Mouse (Mus musculus) heart, embryonic 12.5 days (tissue): ENCODE data around the gene Rgs17. TPM values are rescaled to one million over a fixed set of nuclear protein-coding genes. Genes with fewer than 3 reads are reported as not detected.
A peak's percentile ranks its signal among the peaks of the same experiment; 100 is the strongest.
"Not testable (repeated sequence)": the region's sequence is repeated elsewhere in the genome, so short reads cannot be mapped to it uniquely, and the experiment has no call there.

Source experiments
- ATAC-seq: fragments of 200-750 bp; cut with Nextera tagmentation; 2 replicates; pipeline ENCODE4 v1.8.0; 2017; ENCODE audit warnings: moderate TSS enrichment, moderate library complexity; ENCODE audit not compliant: insufficient number of reproducible peaks, low FRiP score
- H3K27ac ChIP-seq: fragments of 300-500 bp; sonication (generic); 2 replicates; pipeline ENCODE4 v1.5.1; 2016; ENCODE audit warnings: mild to moderate bottlenecking, moderate library complexity; ENCODE audit not compliant: poor library complexity, severe bottlenecking
- H3K27me3 ChIP-seq: fragments of 300-500 bp; sonication (generic); replicated peaks from 2 replicates; pipeline ENCODE4 v1.6.1; 2016; ENCODE audit warnings: mild to moderate bottlenecking, moderate library complexity
- H3K36me3 ChIP-seq: fragments of 300-500 bp; sonication (generic); 2 replicates; pipeline ENCODE4 v1.6.1; 2016; ENCODE audit warnings: mild to moderate bottlenecking, moderate library complexity
- H3K4me1 ChIP-seq: fragments of 300-500 bp; sonication (generic); replicated peaks from 2 replicates; pipeline ENCODE4 v1.6.1; 2016; ENCODE audit warnings: mild to moderate bottlenecking
- H3K4me2 ChIP-seq: fragments of 300-500 bp; sonication (generic); 2 replicates; pipeline ENCODE4 v1.6.1; 2016; ENCODE audit warnings: mild to moderate bottlenecking, moderate library complexity
- H3K4me3 ChIP-seq: fragments of 300-500 bp; sonication (generic); 2 replicates; pipeline ENCODE4 v1.5.1; 2016; ENCODE audit warnings: mild to moderate bottlenecking
- H3K9ac ChIP-seq: fragments of 300-500 bp; sonication (generic); 2 replicates; pipeline ENCODE4 v1.6.1; 2016; ENCODE audit warnings: mild to moderate bottlenecking, moderate library complexity
- H3K9me3 ChIP-seq: fragments of 300-500 bp; sonication (generic); replicated peaks from 2 replicates; pipeline ENCODE4 v1.6.1; 2016; ENCODE audit warnings: mild to moderate bottlenecking, moderate library complexity
- WGBS: fragments of 180-500 bp; shearing (Covaris S2); methylation state at CpG from one replicate; pipeline ENCODE4 v1.1.7; 2016; 5-methylcytosine and 5-hydroxymethylcytosine counted together
- polyA plus RNA-seq: library from polyadenylated mRNA; unstranded; fragments of >200 nt; fragmentation: Nextera tagmentation; extraction: Ambion mirVana; gene quantifications from 2 replicates; pipeline ENCODE4 v1.2.1, GENCODE M21; 2016

Gene Rgs17
- 0.80 and 1.3 TPM in 2 replicates for polyA plus RNA-seq

- ATAC-seq = peak; percentile 82
- Histone ChIP-seq H3K4me1 (peaks cover 16% of the 10 kb centered on the region), H3K9me3 (no peaks in the 10 kb centered on the region), H3K27me3 (peaks cover 9% of the 10 kb centered on the region), H3K4me2 (peak within 1 kb of the TSS; percentile 100), H3K27ac (no peak within 1 kb of the TSS), H3K36me3 (no peaks in the 10 kb centered on the region), H3K9ac (peak within 1 kb of the TSS; percentile 76), H3K4me3 (peak within 1 kb of the TSS; percentile 78)
- 0% methylated on average over 32 of the region's 35 CpGs for WGBS
Observed at GRCm38 (mm10) chr10:5922294-5922828, at the start of gene Rgs17. TSS of gene Rgs17 (minus strand) at chr10:5922400.

GRCm38 (mm10) chr10:5967655-5968054 lies 45.5 kb upstream of the Rgs17 start:
- Histone ChIP-seq H3K4me1 (no peaks in the 10 kb centered on the region), H3K27ac (no peak overlapping the region), H3K9me3 (peaks cover 5% of the 10 kb centered on the region; the same call in 1 of the 2 replicates), H3K4me3 (no peak overlapping the region), H3K9ac (no peak overlapping the region), H3K4me2 (no peak overlapping the region), H3K27me3 (no peaks in the 10 kb centered on the region), H3K36me3 (no peaks in the 10 kb centered on the region)
- WGBS = 70% methylated on average over 2 of the region's 2 CpGs
- no peak for ATAC-seq

- H3K36me3 ChIP-seq = not testable (repeated sequence)
Observed at GRCm38 (mm10) chr10:5953787-5954186, 31.6 kb upstream of the Rgs17 start.

GRCm38 (mm10) chr10:5924261-5924660 lies 2.1 kb upstream of the Rgs17 start:
- no peaks in the 10 kb centered on the region for H3K36me3 ChIP-seq
- 87% methylated on average over 5 of the region's 5 CpGs for WGBS
- H3K27ac ChIP-seq = no peak overlapping the region
- H3K4me3 ChIP-seq = no peak overlapping the region
- H3K4me2 ChIP-seq = no peak overlapping the region
- H3K4me1 ChIP-seq = peaks cover 16% of the 10 kb centered on the region
- no peak for ATAC-seq
- no peak overlapping the region for H3K9ac ChIP-seq
- no peaks in the 10 kb centered on the region for H3K9me3 ChIP-seq
- peaks cover 9% of the 10 kb centered on the region for H3K27me3 ChIP-seq

More at GRCm38 (mm10) chr10:5953787-5954186, 31.6 kb upstream of the Rgs17 start:
- ATAC-seq, H3K4me2 ChIP-seq, H3K27me3 ChIP-seq, H3K9me3 ChIP-seq, H3K27ac ChIP-seq, H3K4me3 ChIP-seq, H3K4me1 ChIP-seq, H3K9ac ChIP-seq: not testable (repeated sequence)

GRCm38 (mm10) chr10:5923096-5923495 lies 896 bp upstream of the Rgs17 start:
- H3K9me3 ChIP-seq = no peaks in the 10 kb centered on the region
- peak overlapping the region; percentile 100; the same call in 1 of the 2 replicates for H3K4me2 ChIP-seq
- H3K36me3 ChIP-seq = no peaks in the 10 kb centered on the region
- 14% methylated on average over 9 of the region's 9 CpGs for WGBS
- H3K9ac ChIP-seq = no peak overlapping the region
- H3K27me3 ChIP-seq = peaks cover 9% of the 10 kb centered on the region
- ATAC-seq = no peak
- peaks cover 16% of the 10 kb centered on the region for H3K4me1 ChIP-seq
- H3K4me3 ChIP-seq = no peak overlapping the region
- H3K27ac ChIP-seq = no peak overlapping the region

- Histone ChIP-seq H3K27me3 (peaks cover 9% of the 10 kb centered on the region), H3K9ac (peak overlapping the region; percentile 76), H3K36me3 (no peaks in the 10 kb centered on the region), H3K27ac (no peak overlapping the region), H3K9me3 (no peaks in the 10 kb centered on the region), H3K4me3 (peak overlapping the region; percentile 78), H3K4me2 (peak overlapping the region; percentile 100), H3K4me1 (peaks cover 16% of the 10 kb centered on the region)
- under 1% methylated on average over 31 of the region's 31 CpGs for WGBS
- ATAC-seq = peak; percentile 22; the same call in 1 of the 2 replicates
Observed at GRCm38 (mm10) chr10:5921771-5922170, 429 bp downstream of the Rgs17 start.

- no peak overlapping the region for H3K27ac ChIP-seq
- peak overlapping the region; percentile 76 for H3K9ac ChIP-seq
- H3K9me3 ChIP-seq = no peaks in the 10 kb centered on the region
- peak overlapping the region; percentile 78 for H3K4me3 ChIP-seq
- peak overlapping the region; percentile 100 for H3K4me2 ChIP-seq
- no peaks in the 10 kb centered on the region for H3K36me3 ChIP-seq
- no peak; the same call in 1 of the 2 replicates for ATAC-seq
- 2% methylated on average over 11 of the region's 12 CpGs for WGBS
- H3K27me3 ChIP-seq = peaks cover 9% of the 10 kb centered on the region
- H3K4me1 ChIP-seq = peaks cover 16% of the 10 kb centered on the region
Observed at GRCm38 (mm10) chr10:5921031-5921551, 1.1 kb downstream of the Rgs17 start.

- WGBS = 84% methylated on average over 2 of the region's 2 CpGs
- no peaks in the 10 kb centered on the region for H3K27me3 ChIP-seq
- no peaks in the 10 kb centered on the region for H3K9me3 ChIP-seq
- H3K4me3 ChIP-seq = no peak overlapping the region
- no peak for ATAC-seq
- H3K27ac ChIP-seq = no peak overlapping the region
- no peak overlapping the region for H3K4me2 ChIP-seq
- no peaks in the 10 kb centered on the region for H3K36me3 ChIP-seq
- no peak overlapping the region for H3K9ac ChIP-seq
- peaks cover 11% of the 10 kb centered on the region for H3K4me1 ChIP-seq
Observed at GRCm38 (mm10) chr10:5904399-5904798, 17.8 kb downstream of the Rgs17 start.

GRCm38 (mm10) chr10:5901777-5902176 lies 20.4 kb downstream of the Rgs17 start:
- Histone ChIP-seq H3K27me3 (no peaks in the 10 kb centered on the region), H3K4me1 (peaks cover 6% of the 10 kb centered on the region), H3K4me3 (no peak overlapping the region), H3K27ac (no peak overlapping the region), H3K36me3 (no peaks in the 10 kb centered on the region), H3K9ac (no peak overlapping the region), H3K4me2 (no peak overlapping the region), H3K9me3 (no peaks in the 10 kb centered on the region)
- 46% methylated on average over 4 of the region's 4 CpGs for WGBS
- ATAC-seq = no peak

- H3K36me3 ChIP-seq = no peaks in the 10 kb centered on the region
- H3K9ac ChIP-seq = no peak overlapping the region
- H3K4me2 ChIP-seq = no peak overlapping the region
- H3K9me3 ChIP-seq = no peaks in the 10 kb centered on the region
- ATAC-seq = no peak
- H3K4me3 ChIP-seq = no peak overlapping the region
- 47% methylated on average over 6 of the region's 6 CpGs for WGBS
- no peaks in the 10 kb centered on the region for H3K27me3 ChIP-seq
- no peak overlapping the region for H3K27ac ChIP-seq
- H3K4me1 ChIP-seq = peaks cover 3% of the 10 kb centered on the region; the same call in 1 of the 2 replicates
Observed at GRCm38 (mm10) chr10:5900731-5901130, 21.5 kb downstream of the Rgs17 start.

- Histone ChIP-seq H3K4me2 (no peak overlapping the region), H3K4me3 (no peak overlapping the region), H3K27ac (no peak overlapping the region), H3K27me3 (no peaks in the 10 kb centered on the region), H3K36me3 (no peaks in the 10 kb centered on the region), H3K9ac (no peak overlapping the region), H3K4me1 (no peaks in the 10 kb centered on the region), H3K9me3 (no peaks in the 10 kb centered on the region)
- 47% methylated on average over 3 of the region's 3 CpGs for WGBS
- no peak for ATAC-seq
Observed at GRCm38 (mm10) chr10:5877106-5877505, 45.1 kb downstream of the Rgs17 start.

- Histone ChIP-seq H3K4me1 (no peaks in the 10 kb centered on the region), H3K27me3 (no peaks in the 10 kb centered on the region), H3K9me3 (no peaks in the 10 kb centered on the region), H3K27ac (no peak overlapping the region), H3K4me3 (no peak overlapping the region), H3K4me2 (no peak overlapping the region), H3K36me3 (no peaks in the 10 kb centered on the region), H3K9ac (no peak overlapping the region)
- WGBS = 62% methylated on average over 4 of the region's 4 CpGs
- ATAC-seq = no peak
Observed at GRCm38 (mm10) chr10:5871081-5871480, 51.1 kb downstream of the Rgs17 start.
